Mouse (Mus musculus): ENCODE results near the gene Zfp52.

GRCm38 (mm10) chr17:21488760-21489499, 46.4 kb upstream of the Zfp52 start, which contains the start of gene Zfp53:
- no peak for TF ChIP-seq USF1 (IDR thresholded peaks at IDR 0.05; ENCODE audit: low read depth, low read length)
- TF ChIP-seq EP300 (IDR thresholded peaks at IDR 0.05; ENCODE audit: low read depth in 1 of 2, low read length in 2 of 2), result no peak
- no peak for TF ChIP-seq RAD21 (IDR thresholded peaks at IDR 0.05; ENCODE audit: low read depth, low read length)
- peak; percentile 75 for TF ChIP-seq HCFC1 (IDR thresholded peaks at IDR 0.05; ENCODE audit: low read depth, low read length)
- peak; percentile 94 for TF ChIP-seq ELF1 (IDR thresholded peaks at IDR 0.05; ENCODE audit: low read depth, low read length)
- TF ChIP-seq TCF12 (IDR thresholded peaks at IDR 0.05; ENCODE audit: low read depth, low read length), result peak; percentile 43; the same call in 1 of the 2 replicates
- TF ChIP-seq UBTF (IDR thresholded peaks at IDR 0.05; ENCODE audit: borderline replicate concordance, insufficient read depth, low read depth, low read length), result no peak

All from MEL (cell line).